Mouse (Mus musculus) ovary, adult 10 weeks (tissue): ENCODE measurements around the gene Lyg1. TPM values are rescaled to one million over a fixed set of nuclear protein-coding genes. Genes with fewer than 3 reads are reported as not detected.

Source experiments
- polyA plus RNA-seq: library from polyadenylated mRNA; stranded (reverse); fragments of 350-450 nt; fragmentation: Illumina TruSeq; extraction: RNeasy Lipid Tissue Mini Kit (QIAGEN cat#74804); gene quantifications from one replicate; pipeline ENCODE4 v1.2.3, GENCODE M21; 2014

Lyg1 gene
- polyA plus RNA-seq: not detected

DNA sequence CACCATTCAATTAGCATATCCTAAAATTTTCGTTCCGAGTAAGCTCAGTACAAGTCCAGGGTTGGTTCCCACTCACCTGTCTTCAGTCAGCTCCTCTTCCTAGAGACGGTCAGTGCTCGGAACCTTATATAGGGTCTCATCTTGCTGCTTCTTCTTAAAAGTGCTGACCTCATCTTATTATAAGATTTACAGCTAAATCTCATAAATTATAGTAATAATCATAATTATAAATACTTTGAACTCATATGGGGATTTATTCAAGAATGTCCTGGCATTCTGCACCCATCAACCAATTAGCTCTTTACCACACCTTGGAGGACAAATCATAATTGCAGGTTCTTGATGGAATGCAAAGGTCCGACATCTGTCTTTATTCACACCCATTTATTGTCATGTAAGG lies at the start of gene Lyg1:
Gene Lyg1 (minus strand): TSS at position 101 of the 400 bp plus-strand sequence.

GRCm38 (mm10) chr1:37997867-37998266 lies 40.3 kb upstream of the Lyg1 start, which contains the start of the genes Txndc9 and Eif5b:
Gene Txndc9 (minus strand): TSS chr1:37997893.
Gene Eif5b (plus strand): TSS chr1:37998010.

DNA sequence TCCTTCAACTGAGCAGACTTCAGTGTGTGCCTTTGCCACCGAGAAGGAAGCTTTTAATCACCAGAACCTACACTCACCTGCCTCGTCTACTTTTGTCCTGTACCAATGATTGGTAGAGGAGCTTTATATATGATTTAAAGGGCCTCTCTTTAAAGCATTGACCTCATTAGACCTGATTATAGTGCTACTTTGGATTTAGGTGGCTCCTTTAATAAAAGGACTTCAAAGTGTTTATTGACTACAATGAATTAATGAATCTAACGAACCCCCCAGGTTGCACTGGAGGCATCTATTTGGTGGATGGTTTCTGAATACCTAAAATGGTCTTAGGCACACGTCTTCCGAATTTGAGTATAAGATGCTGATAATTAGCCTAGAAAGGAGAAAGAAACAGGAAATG lies 41.2 kb downstream of the Lyg1 start, which contains the start of gene Lyg2:
Gene Lyg2 (minus strand): TSS at position 101 of the 400 bp plus-strand sequence.

Other genes with a start within 250 kb of the Lyg1 start
- gene 2010300C02Rik, start 237.7 kb downstream of the Lyg1 start, polyA plus RNA-seq: 1.1 TPM
- 21.6 TPM for gene Tsga10, start 91.3 kb downstream of the Lyg1 start, polyA plus RNA-seq
- 9.5 TPM for gene Lipt1, start 86.0 kb downstream of the Lyg1 start, polyA plus RNA-seq
- 56.0 TPM for gene Mitd1, start 67.3 kb downstream of the Lyg1 start, polyA plus RNA-seq
- 277 TPM for gene Mrpl30, start 67.3 kb downstream of the Lyg1 start, polyA plus RNA-seq
- not detected for gene Lyg2, start 41.3 kb downstream of the Lyg1 start, polyA plus RNA-seq
- gene Txndc9, start 40.1 kb upstream of the Lyg1 start, polyA plus RNA-seq: 196 TPM
- 132 TPM for gene Eif5b, start 40.3 kb upstream of the Lyg1 start, polyA plus RNA-seq
- 41.0 TPM for gene Rev1, start 172.0 kb upstream of the Lyg1 start, polyA plus RNA-seq